Mouse (Mus musculus): Measurements from ENCODE around the gene Npff.

DNA sequence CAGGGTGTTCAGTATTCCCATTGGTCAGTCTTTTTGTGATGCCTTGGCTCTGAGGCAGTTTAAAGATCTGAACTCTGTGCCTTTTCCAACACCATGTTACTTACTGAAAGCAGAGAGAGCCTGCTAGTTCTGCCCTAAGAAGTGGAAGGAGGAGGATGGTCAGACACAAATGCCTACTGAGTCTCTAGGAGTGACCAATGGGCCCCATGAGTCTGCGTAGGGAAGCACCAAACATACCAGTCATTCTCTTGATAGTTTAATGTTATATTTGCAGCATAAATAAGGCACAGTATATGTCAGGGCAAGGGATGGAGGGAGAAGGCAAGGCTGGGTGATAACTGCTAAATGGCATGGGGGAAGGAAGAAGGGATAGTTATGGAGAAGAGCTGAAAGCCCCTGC lies 3.7 kb upstream of the Npff start:
- TF ChIP-seq CTCF (IDR thresholded peaks at IDR 0.05; ENCODE audit: low read depth, low read length) = no peak
- TF ChIP-seq POLR2A (IDR thresholded peaks at IDR 0.05; ENCODE audit: insufficient read depth, low read length) = no peak
